Mouse (Mus musculus) leukemia stem cell, adult 10-12 weeks (primary cell): Measurements from ENCODE around the gene Tmem167. TPM values are rescaled to one million over a fixed set of nuclear protein-coding genes. Genes with fewer than 3 reads are reported as not detected.

Source experiments
- polyA plus RNA-seq: library from polyadenylated mRNA; stranded (reverse); fragments of >175 nt; gene quantifications from 2 replicates; pipeline ENCODE4 v1.2.3, GENCODE M21; 2012; ENCODE audit warnings: low replicate concordance

Tmem167 gene
- polyA plus RNA-seq, result 0.15 and 2.9 TPM in 2 replicates

DNA sequence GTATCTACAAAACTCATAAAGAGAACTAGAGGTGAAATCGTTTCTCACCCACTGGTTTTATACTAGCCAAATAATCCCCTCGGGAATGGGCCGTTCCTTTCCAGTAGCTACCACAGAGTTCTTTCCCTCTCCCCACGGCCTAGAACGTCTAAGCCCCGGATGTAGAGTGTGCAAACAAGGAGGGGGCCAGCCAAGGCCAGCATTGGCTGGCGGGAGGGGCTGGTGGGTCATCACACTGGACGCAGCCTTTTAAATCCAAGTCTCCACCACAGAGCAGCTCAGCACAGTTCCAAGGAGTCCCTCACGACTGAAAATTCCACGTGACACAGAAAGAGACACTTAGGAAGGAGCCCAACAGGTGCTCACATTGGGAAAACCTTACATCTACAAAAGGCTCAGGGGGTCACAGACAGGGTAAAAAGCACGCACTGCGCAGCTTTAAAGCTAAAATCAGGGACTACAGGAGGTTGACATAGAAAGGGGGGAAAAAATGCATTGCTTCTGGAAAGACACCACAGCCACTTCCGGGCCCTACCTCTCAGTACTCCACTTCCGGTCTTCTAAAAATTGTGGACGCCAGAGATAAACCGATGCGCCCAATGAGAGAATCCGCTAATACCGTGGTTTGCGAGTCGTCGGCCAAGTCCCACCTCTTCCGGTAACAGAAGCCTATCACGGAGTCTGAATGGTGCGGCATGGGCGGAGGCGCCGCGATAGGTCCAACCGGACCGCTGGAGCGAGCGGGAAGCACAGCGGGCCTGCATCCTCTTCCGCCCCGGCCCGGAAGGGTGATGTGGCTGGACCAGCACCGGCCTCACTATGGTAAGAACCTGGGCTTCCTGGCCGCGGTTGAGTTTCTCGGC, at the start of gene Tmem167, which contains the start of gene Xrcc4:
TSS of gene Tmem167 (plus strand) at position 162 of the 863 bp plus-strand sequence.
TSS of gene Xrcc4 (minus strand) at position 647 of the 863 bp plus-strand sequence.

Other genes with a start within 250 kb of the Tmem167 start
- gene Xrcc4, start 485 bp downstream of the Tmem167 start, polyA plus RNA-seq, result not detected in 2 replicates